Mouse (Mus musculus) ES-E14 (cell line): Measurements from ENCODE around the gene Stat3. TPM values are rescaled to one million over a fixed set of nuclear protein-coding genes. Genes with fewer than 3 reads are reported as not detected.
A peak's percentile ranks its signal among the peaks of the same experiment; 100 is the strongest.

Experiments used
- DNase-seq: peaks from one replicate; pipeline ENCODE4 v3.0.0-alpha.2; 2013; ENCODE audit warnings: low read depth, low spot score
- H3K27ac ChIP-seq: 2 replicates; pipeline ENCODE4 v1.5.1; 2012; ENCODE audit warnings: low read depth, mild to moderate bottlenecking, low read length, moderate library complexity, mixed read lengths; ENCODE audit not compliant: poor library complexity, insufficient read depth, severe bottlenecking
- H3K36me3 ChIP-seq: 2 replicates; pipeline ENCODE4 v1.6.1; 2012; ENCODE audit warnings: mild to moderate bottlenecking, low read length, moderate library complexity, mixed read lengths; ENCODE audit not compliant: control insufficient read depth, poor library complexity, insufficient read depth, severe bottlenecking
- H3K4me1 ChIP-seq, 2 experiments: fragments of 150-350 bp in 1 of 2; sonication (generic) in 1 of 2; 2 replicates each; pipeline ENCODE4 v1.6.1; 2012; ENCODE audit warnings: low read length in 2 of 2, mild to moderate bottlenecking in 1 of 2, mixed read lengths in 1 of 2; ENCODE audit not compliant: control insufficient read depth in 2 of 2, insufficient read depth in 2 of 2, poor library complexity in 1 of 2
- H3K4me3 ChIP-seq, 2 experiments: fragments of 150-350 bp in 1 of 2; sonication (generic) in 1 of 2; 2 replicates each; pipeline ENCODE4 v1.5.1; 2012; ENCODE audit warnings: low read length in 2 of 2, low read depth in 1 of 2, mild to moderate bottlenecking in 1 of 2, mixed read lengths in 1 of 2; ENCODE audit not compliant: insufficient read depth in 1 of 2, poor library complexity in 1 of 2, severe bottlenecking in 1 of 2
- H3K9ac ChIP-seq: 2 replicates; pipeline ENCODE4 v1.6.1; 2012; ENCODE audit warnings: low read depth, mild to moderate bottlenecking, low read length, mixed read lengths; ENCODE audit not compliant: poor library complexity, insufficient read depth, severe bottlenecking
- H3K9me3 ChIP-seq: fragments of 150-350 bp; sonication (generic); 2 replicates; pipeline ENCODE4 v1.6.1; 2012; ENCODE audit warnings: low read depth, mild to moderate bottlenecking, low read length; ENCODE audit not compliant: control insufficient read depth, insufficient read depth
- CHD2 ChIP-seq: IDR thresholded peaks from 2 replicates; pipeline ENCODE4 v1.6.1; 2014; ENCODE audit warnings: mild to moderate bottlenecking, low read depth, low read length, inconsistent platforms
- HCFC1 ChIP-seq: IDR thresholded peaks from 2 replicates; pipeline ENCODE4 v1.6.1; 2012; ENCODE audit warnings: low read length, inconsistent platforms, borderline replicate concordance; ENCODE audit not compliant: insufficient read depth
- MAFK ChIP-seq: IDR thresholded peaks from 2 replicates; pipeline ENCODE4 v1.6.1; 2014; ENCODE audit warnings: mild to moderate bottlenecking, low read depth, low read length, inconsistent platforms; ENCODE audit not compliant: insufficient read depth
- ZC3H11A ChIP-seq: IDR thresholded peaks from 2 replicates; pipeline ENCODE4 v1.6.1; 2012; ENCODE audit warnings: low read depth, mild to moderate bottlenecking, inconsistent platforms, low read length, borderline replicate concordance
- ZNF384 ChIP-seq: IDR thresholded peaks from 2 replicates; pipeline ENCODE4 v1.6.1; 2012; ENCODE audit warnings: low read depth, low read length, inconsistent platforms
- in situ Hi-C, 2 experiments: fragments of 600-800 bp; cut with MboI; formaldehyde crosslinking; loops; one replicate each; pipeline ENCODE4 v1.15.1; 2025; ENCODE audit warnings: low sequenced_read_pairs in 2 of 2, inconsistent platforms in 1 of 2; ENCODE audit not compliant: unreplicated experiment in 2 of 2
- total RNA-seq: library from RNA; depleted of rRNA; stranded (reverse); fragments of 300-350 nt; gene quantifications from 2 replicates; pipeline ENCODE4 v1.2.3, GENCODE M21; 2012

Stat3 gene
- total RNA-seq, 1 experiment, result 61.5 TPM

DNA sequence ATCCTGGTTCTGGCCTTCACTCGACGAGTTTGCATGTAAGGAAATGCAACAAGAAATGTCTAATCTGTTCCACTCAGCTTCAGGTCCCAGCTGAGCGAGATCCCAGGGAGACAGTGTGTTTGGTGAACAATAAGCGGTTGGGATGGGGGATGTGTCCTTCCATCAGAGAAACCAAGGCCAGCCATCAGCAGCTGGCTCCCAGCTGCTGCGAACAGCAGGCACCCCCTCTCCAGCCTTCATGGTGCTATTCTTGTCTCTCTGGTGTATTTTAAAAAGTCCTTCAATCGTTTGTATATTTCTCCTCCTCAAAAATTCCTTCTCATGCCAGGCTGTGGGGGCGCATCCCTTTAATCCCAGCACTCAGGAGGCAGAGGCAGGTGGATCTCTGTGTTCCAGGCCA, 35.9 kb upstream of the Stat3 start:
- Histone ChIP-seq H3K9ac (no peak overlapping the region), H3K27ac (no peak overlapping the region), H3K9me3 (no peaks in the 10 kb centered on the region), H3K36me3 (no peaks in the 10 kb centered on the region), H3K4me1 (no peaks in the 10 kb centered on the region), H3K4me3 (no peak overlapping the region)
- in situ Hi-C loops, result no loop called here
- no peak for TF ChIP-seq HCFC1
- TF ChIP-seq ZC3H11A, result no peak
- no peak for TF ChIP-seq ZNF384
- DNase-seq, result no peak

GRCm38 (mm10) chr11:100974381-100974970, 35.1 kb upstream of the Stat3 start:
- DNase-seq, result no peak
- Histone ChIP-seq H3K9me3 (no peaks in the 10 kb centered on the region), H3K36me3 (no peaks in the 10 kb centered on the region), H3K4me1 (no peaks in the 10 kb centered on the region), H3K27ac (no peak overlapping the region), H3K4me3 (no peak overlapping the region), H3K9ac (no peak overlapping the region)
- in situ Hi-C loops, result no loop called here
- TF ChIP-seq MAFK (peak; percentile 25; the same call in 1 of the 2 replicates), ZNF384 (no peak), HCFC1 (no peak)

- Histone ChIP-seq H3K9ac (no peak overlapping the region), H3K9me3 (no peaks in the 10 kb centered on the region), H3K4me1 (0 out of 4 replicates have a peak, but pooled peaks cover 0 to 1% of the 10 kb centered on the region in 2 experiments), H3K4me3 (no peak overlapping the region), H3K36me3 (no peaks in the 10 kb centered on the region), H3K27ac (no peak overlapping the region)
- no peak for TF ChIP-seq HCFC1
- no peak for TF ChIP-seq CHD2
- TF ChIP-seq ZC3H11A, result no peak
- no peak for TF ChIP-seq MAFK
- no peak for TF ChIP-seq ZNF384
- in situ Hi-C loops, result no loop called here
- no peak for DNase-seq
These were observed 33.9 kb upstream of the Stat3 start for GRCm38 (mm10) chr11:100973245-100973644.

- DNase-seq, result no peak
- Histone ChIP-seq H3K27ac (no peak overlapping the region), H3K36me3 (no peaks in the 10 kb centered on the region), H3K4me1 (0 out of 4 replicates have a peak, but pooled peaks cover 0 to 1% of the 10 kb centered on the region in 2 experiments), H3K9me3 (no peaks in the 10 kb centered on the region), H3K9ac (no peak overlapping the region), H3K4me3 (no peak overlapping the region)
- no peak for TF ChIP-seq HCFC1
- no peak for TF ChIP-seq CHD2
- no peak for TF ChIP-seq MAFK
- TF ChIP-seq ZC3H11A, result no peak
- no peak for TF ChIP-seq ZNF384
- in situ Hi-C loops, result no loop called here
These were observed 32.1 kb upstream of the Stat3 start for GRCm38 (mm10) chr11:100971455-100971854.

DNA sequence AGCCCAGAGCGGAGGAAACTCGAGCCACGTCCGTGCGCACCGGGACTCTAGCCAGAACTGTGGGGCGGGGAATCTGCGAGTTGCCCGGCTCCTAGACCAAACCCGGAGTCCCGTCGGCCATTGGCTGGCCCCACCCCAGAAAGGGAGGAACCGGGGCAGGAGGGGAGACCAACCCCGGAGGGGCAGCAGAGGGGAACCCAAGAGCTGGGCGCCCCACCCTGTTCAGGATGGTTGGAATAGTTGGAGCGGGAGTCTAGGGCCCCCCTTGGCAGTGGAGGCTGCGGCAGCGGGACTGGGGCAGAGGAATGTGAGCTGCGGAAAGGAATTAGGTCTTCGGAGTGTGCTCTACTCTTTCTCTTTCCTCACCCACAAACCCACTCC, 31.2 kb upstream of the Stat3 start, which contains the start of gene Cavin1:
Gene Cavin1 (minus strand): TSS at position 331 of the 381 bp plus-strand sequence.
- Histone ChIP-seq H3K36me3 (no peaks in the 10 kb centered on the region), H3K27ac (no peak within 1 kb of the TSS), H3K4me1 (0 out of 4 replicates have a peak, but pooled peaks cover 0 to 1% of the 10 kb centered on the region in 2 experiments), H3K9ac (peak within 1 kb of the TSS; percentile 67), H3K4me3 (peak within 1 kb of the TSS; percentile 63 to 74), H3K9me3 (no peaks in the 10 kb centered on the region)
- DNase-seq, result no peak
- in situ Hi-C loops, result no loop called here
- TF ChIP-seq MAFK, result no peak
- no peak for TF ChIP-seq ZC3H11A
- no peak for TF ChIP-seq CHD2
- TF ChIP-seq ZNF384, result no peak
- TF ChIP-seq HCFC1, result no peak
